Mouse (Mus musculus) neural tube, embryonic 11.5 days (tissue): ENCODE data around the gene Sipa1l1. TPM values are rescaled to one million over a fixed set of nuclear protein-coding genes. Genes with fewer than 3 reads are reported as not detected.
A peak's percentile ranks its signal among the peaks of the same experiment; 100 is the strongest.
"Not testable (repeated sequence)": the region's sequence is repeated elsewhere in the genome, so short reads cannot be mapped to it uniquely, and the experiment has no call there.

Experiments
- ATAC-seq: fragments of 200-750 bp; cut with Nextera tagmentation; 2 replicates; pipeline ENCODE4 v1.8.0; 2017; ENCODE audit warnings: moderate number of reproducible peaks, mild to moderate bottlenecking, moderate TSS enrichment, moderate library complexity; ENCODE audit not compliant: insufficient read depth, low FRiP score, low TSS enrichment
- DNase-seq: peaks from one replicate; pipeline ENCODE4 v3.0.0-alpha.2; 2015; ENCODE audit warnings: low spot score
- H3K27ac ChIP-seq: fragments of 300-500 bp; sonication (generic); 2 replicates; pipeline ENCODE4 v1.5.1; 2014; ENCODE audit warnings: low read depth, mild to moderate bottlenecking, low read length
- H3K27me3 ChIP-seq: fragments of 300-500 bp; sonication (generic); 2 replicates; pipeline ENCODE4 v1.6.1; 2014; ENCODE audit warnings: mild to moderate bottlenecking, low read length, mixed read lengths; ENCODE audit not compliant: control insufficient read depth, insufficient read depth
- H3K36me3 ChIP-seq: fragments of 300-500 bp; sonication (generic); 2 replicates; pipeline ENCODE4 v1.6.1; 2014; ENCODE audit warnings: mild to moderate bottlenecking, low read length, moderate library complexity, mixed read lengths; ENCODE audit not compliant: control insufficient read depth, insufficient read depth
- H3K4me1 ChIP-seq: fragments of 300-500 bp; sonication (generic); 2 replicates; pipeline ENCODE4 v1.6.1; 2014; ENCODE audit warnings: low read length, mixed read lengths; ENCODE audit not compliant: control insufficient read depth, insufficient read depth
- H3K4me2 ChIP-seq: fragments of 300-500 bp; sonication (generic); 2 replicates; pipeline ENCODE4 v1.6.1; 2014; ENCODE audit warnings: low read depth, mild to moderate bottlenecking, moderate library complexity
- H3K4me3 ChIP-seq: fragments of 300-500 bp; sonication (generic); 2 replicates; pipeline ENCODE4 v1.5.1; 2014; ENCODE audit warnings: low read depth, low read length
- H3K9ac ChIP-seq: fragments of 300-500 bp; sonication (generic); 2 replicates; pipeline ENCODE4 v1.6.1; 2014; ENCODE audit warnings: mild to moderate bottlenecking, low read length
- H3K9me3 ChIP-seq: fragments of 300-500 bp; sonication (generic); 2 replicates; pipeline ENCODE4 v1.6.1; 2016; ENCODE audit warnings: low read length; ENCODE audit not compliant: control insufficient read depth
- WGBS: fragments of 180-500 bp; shearing (Covaris S2); extraction: QIAGEN DNeasy Blood & Tissue Kit; methylation state at CpG from one replicate; pipeline ENCODE4 v1.1.7; 2014; 5-methylcytosine and 5-hydroxymethylcytosine counted together
- polyA plus RNA-seq: library from polyadenylated mRNA; unstranded; fragments of >200 nt; fragmentation: Nextera tagmentation; extraction: Ambion mirVana; gene quantifications from 2 replicates; pipeline ENCODE4 v1.2.1, GENCODE M21; 2014

Sipa1l1 gene
- polyA plus RNA-seq, 1 experiment from 2014 or later = 22.3 TPM

GRCm38 (mm10) chr12:82170461-82171279, 1.6 kb downstream of the Sipa1l1 start:
- 1% methylated on average over 29 of the region's 29 CpGs for WGBS

DNA sequence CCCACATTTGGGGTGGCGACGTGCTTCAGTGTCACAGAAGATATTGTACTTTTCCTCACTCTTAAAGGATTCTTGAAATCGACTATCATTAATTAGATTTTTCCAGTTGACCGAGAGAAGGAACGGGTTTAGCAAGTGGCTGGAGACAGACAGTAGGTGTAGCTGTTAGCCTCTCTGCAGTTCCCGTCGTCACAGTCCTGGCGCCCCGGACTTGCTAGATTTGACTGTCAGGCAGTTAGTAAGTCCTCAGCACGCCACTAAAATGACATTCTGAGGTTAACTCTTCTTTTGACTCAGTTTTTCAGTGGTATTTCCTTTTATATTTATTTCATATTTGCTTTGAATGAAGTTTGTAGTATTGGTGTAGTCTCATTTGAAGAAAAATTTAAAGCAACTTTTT, 2.5 kb downstream of the Sipa1l1 start:
- 30% methylated on average over 10 of the region's 10 CpGs for WGBS
- peak; percentile 51 for DNase-seq
- H3K9me3 ChIP-seq = no peaks in the 10 kb centered on the region
- ATAC-seq = no peak
- H3K4me2 ChIP-seq = peak overlapping the region; percentile 83; the same call in 1 of the 2 replicates
- H3K4me3 ChIP-seq = no peak overlapping the region
- no peak overlapping the region for H3K27ac ChIP-seq
- no peaks in the 10 kb centered on the region for H3K36me3 ChIP-seq
- H3K9ac ChIP-seq = no peak overlapping the region
- no peaks in the 10 kb centered on the region for H3K27me3 ChIP-seq
- peaks cover 6% of the 10 kb centered on the region for H3K4me1 ChIP-seq

More at GRCm38 (mm10) chr12:82170461-82171279, 1.6 kb downstream of the Sipa1l1 start:
- peak overlapping the region; percentile 83 for H3K4me2 ChIP-seq
- peak overlapping the region; percentile 89 for H3K4me3 ChIP-seq
- peak overlapping the region; percentile 94 for H3K9ac ChIP-seq
- ATAC-seq (no peak), DNase-seq (peak; percentile 41)
- no peaks in the 10 kb centered on the region for H3K9me3 ChIP-seq
- peaks cover 10% of the 10 kb centered on the region for H3K4me1 ChIP-seq
- no peaks in the 10 kb centered on the region for H3K36me3 ChIP-seq
- no peaks in the 10 kb centered on the region for H3K27me3 ChIP-seq
- H3K27ac ChIP-seq = peak overlapping the region; percentile 92; the same call in 1 of the 2 replicates

DNA sequence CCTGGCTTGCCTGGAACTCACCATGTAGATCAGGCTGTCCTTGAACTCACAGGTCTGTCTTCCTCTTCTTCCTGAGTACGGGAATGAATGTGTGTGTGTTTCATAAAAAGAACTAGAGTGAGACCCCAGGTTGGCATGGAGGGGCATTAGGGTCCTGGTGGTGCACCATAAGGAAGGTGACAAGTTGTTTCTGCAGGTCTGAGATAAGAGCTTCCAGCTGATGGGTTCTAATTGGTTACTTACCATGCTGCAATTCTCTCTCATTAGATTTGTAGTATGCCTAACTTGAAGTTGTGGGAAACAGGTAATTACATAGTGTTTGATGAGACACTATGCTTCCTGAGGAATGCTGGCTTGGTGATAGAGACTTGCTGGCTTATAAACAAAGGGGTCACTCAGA, 4.5 kb downstream of the Sipa1l1 start:
- peaks cover 6% of the 10 kb centered on the region for H3K4me1 ChIP-seq
- ATAC-seq (no peak), DNase-seq (no peak)
- 79% methylated on average over 1 of the region's 1 CpGs for WGBS
- no peaks in the 10 kb centered on the region for H3K27me3 ChIP-seq
- no peak overlapping the region for H3K4me2 ChIP-seq
- H3K27ac ChIP-seq = no peak overlapping the region
- no peak overlapping the region for H3K9ac ChIP-seq
- H3K36me3 ChIP-seq = no peaks in the 10 kb centered on the region
- H3K4me3 ChIP-seq = no peak overlapping the region
- no peaks in the 10 kb centered on the region for H3K9me3 ChIP-seq

- H3K36me3 ChIP-seq = no peaks in the 10 kb centered on the region
- H3K27ac ChIP-seq = no peak overlapping the region
- peaks cover 6% of the 10 kb centered on the region for H3K4me1 ChIP-seq
- no peak overlapping the region for H3K4me3 ChIP-seq
- no peak overlapping the region for H3K4me2 ChIP-seq
- ATAC-seq (no peak), DNase-seq (no peak)
- 98% methylated on average over 3 of the region's 3 CpGs for WGBS
- H3K27me3 ChIP-seq = no peaks in the 10 kb centered on the region
- no peaks in the 10 kb centered on the region for H3K9me3 ChIP-seq
- H3K9ac ChIP-seq = no peak overlapping the region
Measured at GRCm38 (mm10) chr12:82175709-82176108, 6.6 kb downstream of the Sipa1l1 start.

DNA sequence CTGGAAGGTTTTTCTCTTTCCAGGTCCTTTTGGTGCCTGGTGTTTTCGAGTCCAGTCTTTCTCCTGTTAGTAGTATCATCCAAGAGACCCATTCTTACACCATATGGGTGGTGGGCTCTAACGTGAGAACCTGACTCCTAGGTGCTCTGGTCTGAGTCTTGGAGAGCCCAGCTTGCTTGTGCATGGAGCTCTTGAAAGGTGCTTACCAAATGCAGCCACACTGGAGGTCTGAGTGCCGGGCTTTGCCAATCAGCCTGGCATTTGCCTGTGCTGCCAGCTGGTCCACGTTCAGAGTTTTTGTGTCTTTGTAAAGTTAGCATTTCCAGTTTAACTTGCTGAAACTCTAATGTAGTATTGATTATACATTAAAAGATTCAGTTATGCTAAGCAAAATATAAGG, 9.5 kb downstream of the Sipa1l1 start:
- ATAC-seq = no peak
- no peak overlapping the region for H3K4me3 ChIP-seq
- no peaks in the 10 kb centered on the region; the same call in 1 of the 2 replicates for H3K36me3 ChIP-seq
- no peak for DNase-seq
- no peaks in the 10 kb centered on the region for H3K9me3 ChIP-seq
- no peaks in the 10 kb centered on the region for H3K4me1 ChIP-seq
- no peak overlapping the region for H3K4me2 ChIP-seq
- 90% methylated on average over 4 of the region's 4 CpGs for WGBS
- H3K27me3 ChIP-seq = no peaks in the 10 kb centered on the region
- H3K9ac ChIP-seq = no peak overlapping the region
- H3K27ac ChIP-seq = no peak overlapping the region

DNA sequence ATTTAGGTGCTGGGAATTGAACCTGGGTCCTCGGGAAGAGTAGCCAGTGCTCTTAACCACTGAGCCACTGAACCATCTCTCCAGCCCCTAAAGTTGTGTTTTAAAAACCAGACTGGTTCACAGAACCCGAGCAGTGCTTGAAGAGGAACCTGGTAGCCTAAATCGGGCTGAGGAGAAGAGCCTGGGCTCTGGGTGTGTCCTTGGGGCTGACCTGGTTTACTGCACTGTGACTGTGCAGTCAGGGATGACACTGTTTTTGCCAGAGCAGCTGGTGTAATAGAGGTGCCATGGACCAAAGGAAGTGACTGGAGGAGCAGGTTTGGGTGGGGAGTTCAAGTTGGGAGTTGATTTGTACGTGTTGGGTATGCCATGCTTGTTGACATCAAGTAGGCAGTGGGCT, 10.5 kb downstream of the Sipa1l1 start:
- no peak for DNase-seq
- Histone ChIP-seq H3K4me3 (no peak overlapping the region), H3K36me3 (no peaks in the 10 kb centered on the region; the same call in 1 of the 2 replicates), H3K27ac (no peak overlapping the region), H3K9ac (no peak overlapping the region), H3K27me3 (no peaks in the 10 kb centered on the region), H3K4me1 (no peaks in the 10 kb centered on the region), H3K4me2 (no peak overlapping the region), H3K9me3 (no peaks in the 10 kb centered on the region)
- no peak for ATAC-seq
- 91% methylated on average over 4 of the region's 4 CpGs for WGBS

DNA sequence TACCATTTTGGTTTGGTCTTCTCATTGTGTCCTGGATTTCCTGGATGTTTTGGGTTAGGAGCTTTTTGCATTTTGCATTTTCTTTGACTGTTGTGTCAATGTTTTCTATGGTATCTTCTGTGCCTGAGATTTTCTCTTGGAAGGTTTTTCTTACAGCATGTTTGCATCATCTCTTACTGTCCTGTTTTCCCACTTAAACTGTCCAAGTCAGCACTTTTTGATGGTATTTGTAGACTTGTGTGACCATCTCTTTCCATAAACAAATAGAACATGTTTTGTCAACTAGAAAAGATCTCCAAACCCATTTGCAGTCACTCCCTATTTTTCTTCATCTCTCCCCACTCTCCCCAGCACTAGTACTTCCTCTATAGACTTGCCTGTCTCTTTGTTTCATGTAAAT, 17.0 kb downstream of the Sipa1l1 start:
- H3K27ac ChIP-seq, H3K4me3 ChIP-seq, H3K4me1 ChIP-seq, H3K36me3 ChIP-seq, DNase-seq, ATAC-seq, H3K27me3 ChIP-seq, H3K9me3 ChIP-seq, H3K4me2 ChIP-seq, H3K9ac ChIP-seq: not testable (repeated sequence)

- ATAC-seq (no peak), DNase-seq (no peak)
- no peak overlapping the region for H3K27ac ChIP-seq
- no peak overlapping the region for H3K4me2 ChIP-seq
- H3K9me3 ChIP-seq = no peaks in the 10 kb centered on the region
- no peak overlapping the region for H3K9ac ChIP-seq
- H3K4me1 ChIP-seq = peaks cover 4% of the 10 kb centered on the region; the same call in 1 of the 2 replicates
- 79% methylated on average over 3 of the region's 3 CpGs for WGBS
- H3K36me3 ChIP-seq = no peaks in the 10 kb centered on the region
- no peak overlapping the region for H3K4me3 ChIP-seq
- no peaks in the 10 kb centered on the region for H3K27me3 ChIP-seq
Measured at GRCm38 (mm10) chr12:82186740-82187139, 17.6 kb downstream of the Sipa1l1 start.
